Mouse (Mus musculus) gastrocnemius, postnatal 14 days (tissue): ENCODE data around the gene Cfap20. TPM values are rescaled to one million over a fixed set of nuclear protein-coding genes. Genes with fewer than 3 reads are reported as not detected.

Experiments
- DNase-seq: peaks from one replicate; pipeline ENCODE4 v3.0.0; 2021; ENCODE audit warnings: mixed read lengths
- intact Hi-C: fragments of 180-260 bp; cut with DNase I; formaldehyde crosslinking; loops from one replicate; pipeline ENCODE4 v1.15.1; 2025; ENCODE audit warnings: low total_unique reads
- total RNA-seq, 2 experiments: library from RNA; stranded (reverse); gene quantifications; 2 replicates each; pipeline ENCODE4 v1.2.3; 2021

Cfap20 gene
- total RNA-seq, 2 experiments from 2014 or later: 9.7 to 13.1 TPM

DNA sequence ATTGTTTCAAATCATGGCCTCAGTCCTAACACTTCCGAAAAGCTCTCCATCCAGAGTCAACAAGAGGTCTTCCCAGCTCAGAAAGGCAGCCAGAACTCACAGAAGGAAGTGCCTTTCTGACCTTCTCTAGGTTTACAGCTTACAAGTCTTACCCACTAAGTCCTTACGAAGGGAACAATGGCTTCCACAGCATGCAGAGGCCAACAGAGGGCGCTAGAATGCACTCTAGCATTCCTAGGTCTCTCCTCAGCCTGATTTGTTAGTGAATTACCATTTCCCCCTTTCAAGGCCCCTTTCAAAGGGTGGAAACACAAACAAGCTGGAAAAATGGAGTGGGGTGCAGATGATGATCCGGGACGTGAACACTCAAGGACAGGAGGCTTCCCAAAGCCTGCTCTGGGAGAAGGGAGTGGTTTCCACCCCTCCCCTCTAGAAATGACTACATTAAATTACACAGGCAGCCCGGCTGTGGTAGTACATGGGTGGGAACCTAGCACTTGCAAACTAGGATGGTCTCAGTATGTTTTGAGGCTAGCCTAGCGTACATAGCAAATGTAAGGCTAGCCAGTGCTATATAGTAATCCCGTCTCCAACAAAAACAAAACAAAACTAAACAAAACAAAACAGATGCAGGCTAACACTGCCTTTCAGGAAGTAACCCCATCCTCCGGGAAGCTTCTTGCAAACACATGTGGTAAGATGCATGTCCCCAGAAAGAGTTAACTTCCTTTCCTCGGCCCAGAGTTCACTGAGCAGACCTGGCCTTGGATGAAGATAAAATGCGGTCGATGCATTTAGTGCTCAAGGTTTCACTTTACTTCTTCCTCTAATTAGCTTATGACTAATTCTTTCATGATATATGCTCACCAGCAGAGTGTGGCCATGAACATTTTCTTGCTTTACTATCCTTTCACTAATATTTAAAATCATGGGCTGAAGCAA is 6.8 kb downstream of the Cfap20 start:
- intact Hi-C loops: loop anchor here (5.0 kb wide), 1 partner anchor 81 kb away; no protein-coding TSS in a partner anchor

DNA sequence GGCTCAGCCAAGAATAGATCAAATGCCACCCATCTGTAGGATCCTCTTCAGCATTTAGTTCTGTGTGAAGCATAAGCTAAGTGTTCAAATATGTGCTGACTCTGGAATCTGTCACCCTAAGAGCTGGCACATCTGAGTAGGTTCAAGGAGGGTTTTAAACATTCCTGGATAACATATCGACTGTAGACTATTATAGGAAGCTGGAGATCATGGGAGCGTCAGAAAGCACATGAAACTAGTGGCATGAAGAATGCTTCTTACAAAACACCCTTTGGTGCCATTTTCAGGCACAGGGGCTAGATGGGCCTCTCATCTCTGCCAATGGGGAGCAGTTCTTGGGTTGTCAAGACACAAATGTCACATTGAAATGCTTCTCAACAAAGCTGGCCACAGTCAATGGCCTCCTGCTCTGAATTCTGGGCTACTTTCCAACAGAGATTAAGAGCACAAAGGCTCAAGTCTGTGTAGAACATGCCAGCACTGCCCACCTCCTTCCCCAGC is 7.8 kb downstream of the Cfap20 start:
- intact Hi-C loops: loop anchor here (5.0 kb wide), 1 partner anchor 80 kb away; no protein-coding TSS in a partner anchor
- no peak for DNase-seq

More for the DNA sequence above, 6.8 kb downstream of the Cfap20 start:
- peak; percentile 67 for DNase-seq

DNA sequence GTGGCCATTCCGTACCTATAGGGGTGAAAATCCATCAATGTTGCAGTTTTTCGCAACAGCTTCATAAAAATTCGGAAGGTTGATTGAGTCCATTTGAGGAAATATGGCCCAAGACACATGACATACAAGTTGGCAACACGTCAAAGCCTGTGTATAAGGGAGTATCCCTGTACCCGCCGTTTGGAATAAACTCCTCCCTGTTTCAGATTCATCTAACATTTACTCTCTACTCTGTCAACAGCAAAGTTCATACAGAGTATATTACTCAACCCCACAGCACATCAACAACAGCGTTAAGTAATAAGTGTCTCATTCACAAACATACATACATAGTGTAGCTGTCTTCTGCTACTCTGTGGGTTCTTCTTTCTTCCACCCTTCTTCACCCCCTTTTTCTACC is 10.0 kb downstream of the Cfap20 start:
- intact Hi-C loops: loop anchor here (5.0 kb wide), 1 partner anchor 77 kb away; no protein-coding TSS in a partner anchor
- DNase-seq: no peak

DNA sequence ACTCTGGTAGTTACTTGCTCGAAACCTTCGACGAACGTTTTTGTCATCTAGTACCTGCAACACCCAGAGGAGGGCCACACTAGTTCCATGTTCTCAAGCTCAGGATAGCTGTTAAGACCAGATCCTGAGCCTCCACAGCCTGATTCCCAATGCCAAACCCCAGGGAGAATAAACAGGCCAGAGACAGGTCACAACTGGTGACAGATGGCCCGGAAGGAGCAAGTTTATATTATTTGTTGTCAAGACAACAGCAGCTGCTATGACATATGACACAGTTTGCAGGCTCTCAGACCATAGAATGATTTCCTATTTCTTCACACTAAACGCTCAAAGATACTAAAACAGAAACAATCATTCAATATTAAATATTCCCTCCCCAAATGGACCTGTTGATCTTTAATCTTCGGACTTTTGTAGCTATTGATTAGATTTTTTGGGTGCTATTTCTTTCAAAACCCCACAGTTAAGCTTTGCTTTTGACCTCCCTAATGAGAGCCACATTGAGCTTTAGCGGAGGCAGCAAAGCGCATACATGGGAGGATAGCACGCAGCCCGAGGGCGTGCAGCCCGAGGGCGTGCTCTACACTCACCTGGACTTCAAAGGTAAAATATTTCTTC is 12.4 kb downstream of the Cfap20 start:
- intact Hi-C loops: no loop called here
- no peak for DNase-seq

DNA sequence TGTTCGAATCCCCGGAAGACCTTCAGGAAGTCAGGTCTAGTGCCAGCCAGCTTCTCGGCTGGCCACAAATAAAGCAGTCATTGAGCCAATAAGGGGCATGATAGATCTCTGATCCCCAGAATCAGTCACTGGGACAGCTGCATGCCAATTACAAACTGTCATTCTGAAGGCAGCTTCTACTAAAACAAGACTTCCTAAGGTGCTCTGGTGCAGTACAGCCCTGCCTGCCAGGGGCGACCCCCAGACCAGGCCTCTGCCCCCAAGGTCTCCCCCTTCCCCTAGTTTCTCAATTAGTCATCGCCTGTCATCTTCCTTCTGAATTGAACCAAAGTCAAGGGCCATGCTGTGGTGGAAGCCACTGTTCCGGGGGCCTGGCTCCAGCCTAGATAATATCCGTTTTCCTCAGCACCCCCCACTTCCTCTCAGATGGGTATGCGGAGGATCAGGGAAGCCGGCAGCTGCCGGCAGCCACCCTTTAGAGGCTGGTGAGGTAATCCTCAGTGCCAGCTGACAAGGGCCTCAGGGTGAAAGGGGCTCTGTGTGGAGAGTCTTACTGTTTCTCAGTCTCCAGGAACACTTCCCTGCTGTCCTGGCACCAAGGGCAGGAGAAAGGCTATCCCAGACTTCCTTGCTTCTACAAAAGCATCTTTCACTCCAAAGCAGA is 23.2 kb downstream of the Cfap20 start:
- no peak for DNase-seq

DNA sequence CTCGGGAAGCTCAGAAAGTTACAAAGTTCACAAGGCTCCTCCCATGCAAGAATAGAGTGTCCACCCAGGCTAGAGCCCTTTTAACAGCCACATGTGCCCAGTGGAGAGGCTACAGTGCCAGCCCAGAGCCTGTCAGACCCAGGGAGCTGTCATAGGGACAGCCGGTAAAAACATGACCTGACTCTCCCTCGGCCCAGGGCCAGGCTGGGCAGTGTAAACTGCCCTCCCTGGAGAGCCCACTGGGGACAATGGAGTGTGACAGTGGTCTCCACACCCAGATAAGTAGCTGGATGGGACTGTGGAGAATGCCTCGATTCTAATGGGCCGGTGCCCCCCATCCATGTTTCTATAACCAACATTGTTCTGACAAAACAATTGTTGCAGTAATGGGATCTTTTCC is 25.2 kb downstream of the Cfap20 start:
- no peak for DNase-seq

More for the DNA sequence above, 23.2 kb downstream of the Cfap20 start:
- intact Hi-C loops: no loop called here

DNA sequence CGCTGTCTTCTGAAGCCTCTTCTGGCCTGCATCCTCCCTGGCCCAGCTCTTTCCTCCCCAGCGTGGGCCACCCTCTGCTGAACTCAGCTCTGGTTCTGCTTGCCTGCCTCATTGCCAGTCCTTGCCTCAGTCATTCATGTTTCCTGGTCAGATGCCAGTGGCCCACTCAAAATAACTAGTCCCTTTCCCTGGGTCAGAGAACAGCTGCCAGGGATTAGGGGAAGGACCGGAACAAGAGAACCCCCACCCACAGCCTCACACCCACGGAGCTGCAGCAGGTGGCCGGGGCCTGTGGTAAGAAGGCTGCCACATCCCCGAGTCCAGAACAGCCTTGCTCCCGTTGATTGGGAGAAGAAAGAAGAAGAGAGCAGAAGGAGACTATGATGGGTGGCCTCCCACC is 33.6 kb downstream of the Cfap20 start:
- intact Hi-C loops: no loop called here
- no peak for DNase-seq

More for the DNA sequence above, 25.2 kb downstream of the Cfap20 start:
- intact Hi-C loops: no loop called here

DNA sequence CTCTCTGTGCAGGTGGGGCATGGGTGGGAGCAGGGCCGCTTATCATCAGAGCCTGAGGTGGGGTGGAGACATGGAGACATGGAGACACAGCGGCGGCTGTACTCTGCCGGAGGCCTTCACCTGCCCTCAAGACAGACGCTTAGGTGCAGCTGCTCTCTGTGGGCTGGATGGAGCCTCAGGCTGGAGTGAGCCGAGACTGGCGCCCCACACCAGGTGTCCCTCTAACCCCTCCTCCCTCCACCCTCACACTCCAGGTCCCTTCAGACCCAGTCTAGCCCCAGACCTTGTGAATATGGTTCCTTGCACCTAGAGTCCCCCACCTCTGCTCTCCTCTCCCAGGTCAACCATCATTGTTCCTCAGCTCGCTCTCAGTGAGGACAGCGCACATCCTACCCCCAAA is 35.5 kb downstream of the Cfap20 start:
- no peak for DNase-seq
- intact Hi-C loops: no loop called here

DNA sequence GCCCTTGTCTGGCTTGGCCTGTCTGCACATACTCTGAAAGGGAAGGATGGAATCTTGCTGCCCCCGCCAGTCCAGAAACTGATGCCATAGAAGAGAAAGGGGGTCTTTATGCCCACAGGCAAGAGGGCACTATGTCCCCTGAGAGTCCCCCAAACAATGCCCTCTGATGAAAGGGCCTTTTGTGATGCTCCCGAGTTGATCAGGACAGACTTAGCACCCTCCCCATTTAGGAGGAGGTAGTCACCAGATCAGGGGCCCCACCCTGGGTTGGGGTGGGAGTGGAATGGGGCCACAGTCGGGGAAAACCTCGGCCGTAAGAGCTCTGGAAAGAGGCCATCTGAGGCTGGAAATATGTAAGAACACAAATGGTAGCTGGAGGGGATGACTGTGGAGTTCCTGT is 37.5 kb downstream of the Cfap20 start:
- intact Hi-C loops: no loop called here
- DNase-seq: no peak

DNA sequence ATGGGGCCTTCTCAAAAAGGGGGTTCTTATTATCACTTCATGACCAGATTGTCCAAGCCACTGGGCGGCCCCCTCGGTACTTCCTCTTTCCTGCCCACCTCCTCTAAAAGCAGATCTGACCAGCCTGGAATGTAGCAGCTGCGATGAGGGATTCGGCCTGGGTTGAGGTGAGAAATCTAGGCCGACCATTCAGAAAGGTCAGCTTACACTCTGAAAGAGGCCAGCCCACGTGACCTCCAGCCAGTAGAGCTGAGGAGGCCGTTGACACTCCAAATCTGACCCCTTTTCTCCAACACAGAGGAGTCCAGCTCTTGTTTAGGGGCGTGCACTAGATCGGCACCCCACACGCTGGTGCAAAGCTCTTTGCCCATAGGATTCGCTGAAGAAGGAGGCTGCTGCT is 37.9 kb downstream of the Cfap20 start:
- DNase-seq: no peak

DNA sequence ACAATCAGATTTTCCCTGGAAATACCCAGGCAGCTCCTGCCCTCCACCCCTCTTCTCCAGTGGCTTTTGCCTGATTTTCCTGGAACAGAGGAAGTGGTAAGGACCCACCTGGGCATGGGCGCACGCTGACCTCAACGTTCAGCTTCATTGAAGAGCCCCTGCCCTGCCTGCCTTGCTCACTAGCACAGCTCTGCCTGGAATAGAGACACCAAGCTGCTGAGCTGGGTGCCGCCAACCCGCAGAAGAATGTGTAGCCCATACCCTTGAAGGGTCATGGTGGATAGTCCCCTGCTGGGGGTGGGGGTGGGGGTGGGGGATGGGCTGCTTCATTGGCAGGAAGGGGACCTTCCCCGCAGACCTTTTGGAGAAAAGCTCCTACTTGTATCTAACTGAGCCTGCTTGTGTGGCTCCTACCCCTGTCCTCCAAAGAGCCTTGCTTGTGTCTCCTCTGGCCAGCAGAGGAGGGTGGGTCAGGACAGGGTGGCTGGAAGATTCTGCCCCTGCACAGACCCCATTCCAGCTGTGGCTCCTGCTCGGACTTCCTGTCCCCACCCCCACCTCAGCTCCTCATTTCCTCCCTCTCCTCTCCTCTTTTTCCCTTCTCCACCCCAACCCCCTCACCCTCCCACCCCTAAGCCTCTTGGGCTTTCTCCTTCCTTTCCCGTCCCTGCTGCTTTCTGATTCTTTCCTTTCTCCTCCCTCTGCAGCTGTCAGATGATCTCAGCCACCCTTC is 39.3 kb downstream of the Cfap20 start:
- no peak for DNase-seq

More for the DNA sequence above, 37.9 kb downstream of the Cfap20 start:
- intact Hi-C loops: no loop called here

DNA sequence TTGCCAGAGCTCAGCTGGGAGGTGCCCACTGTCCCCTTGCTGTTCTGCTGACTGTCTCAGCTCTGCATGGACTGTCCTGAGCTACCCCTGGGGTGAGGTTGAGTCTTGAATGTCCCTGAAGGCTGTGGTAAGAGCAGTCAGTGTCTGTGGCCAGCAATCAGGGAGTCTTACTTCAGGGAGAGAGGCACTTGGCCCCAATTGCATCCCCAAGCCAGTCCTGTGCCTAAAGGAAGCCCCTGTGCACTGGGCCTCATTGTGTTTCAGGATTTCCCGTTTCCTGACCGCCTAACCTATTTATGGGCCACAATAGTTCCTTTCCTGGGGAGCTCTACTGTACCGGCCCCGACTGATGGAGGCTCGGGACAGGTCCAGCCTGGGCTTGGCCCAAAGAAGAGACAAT is 42.1 kb downstream of the Cfap20 start:
- intact Hi-C loops: no loop called here
- no peak for DNase-seq

More for the DNA sequence above, 39.3 kb downstream of the Cfap20 start:
- intact Hi-C loops: no loop called here

DNA sequence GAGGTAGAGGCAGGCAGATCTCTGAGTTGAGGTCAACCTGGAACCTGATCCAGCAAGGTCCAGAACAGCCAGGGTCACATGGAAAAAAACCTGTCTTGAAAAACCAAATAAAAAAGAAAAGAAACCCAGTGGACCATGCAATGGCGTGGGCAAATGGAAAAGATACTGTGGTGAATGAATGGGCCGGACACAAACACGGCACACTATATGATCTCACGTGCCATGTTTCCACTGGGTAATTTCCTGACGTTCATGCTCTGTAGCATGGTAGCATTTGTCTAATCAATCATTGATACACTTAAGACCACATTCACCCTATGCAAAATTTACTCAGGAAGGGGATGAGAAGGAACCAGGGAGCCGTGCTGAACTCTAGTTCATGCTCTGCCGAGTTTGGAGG is 43.6 kb downstream of the Cfap20 start:
- DNase-seq: no peak

DNA sequence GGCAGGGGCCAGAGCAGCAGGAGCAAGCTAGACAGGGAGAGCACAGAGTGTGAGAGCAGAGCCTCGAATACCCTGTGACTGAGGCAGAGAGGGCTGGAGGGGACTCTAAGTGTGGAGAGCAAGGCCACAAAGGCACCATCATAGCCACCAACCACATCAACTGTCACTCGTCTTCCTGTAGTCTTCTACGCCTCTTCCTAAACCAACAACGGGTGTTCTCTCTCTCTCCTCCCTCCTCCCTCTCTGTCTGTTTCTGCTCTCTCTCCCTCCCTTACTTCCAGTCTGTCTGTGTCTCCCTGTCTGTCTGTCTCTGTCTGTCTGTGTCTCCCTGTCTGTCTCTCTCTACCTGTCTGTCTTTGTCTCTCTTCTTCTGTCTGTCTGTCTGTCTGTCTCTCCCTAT is 44.4 kb downstream of the Cfap20 start:
- no peak for DNase-seq
- intact Hi-C loops: no loop called here

More for the DNA sequence above, 43.6 kb downstream of the Cfap20 start:
- intact Hi-C loops: no loop called here

DNA sequence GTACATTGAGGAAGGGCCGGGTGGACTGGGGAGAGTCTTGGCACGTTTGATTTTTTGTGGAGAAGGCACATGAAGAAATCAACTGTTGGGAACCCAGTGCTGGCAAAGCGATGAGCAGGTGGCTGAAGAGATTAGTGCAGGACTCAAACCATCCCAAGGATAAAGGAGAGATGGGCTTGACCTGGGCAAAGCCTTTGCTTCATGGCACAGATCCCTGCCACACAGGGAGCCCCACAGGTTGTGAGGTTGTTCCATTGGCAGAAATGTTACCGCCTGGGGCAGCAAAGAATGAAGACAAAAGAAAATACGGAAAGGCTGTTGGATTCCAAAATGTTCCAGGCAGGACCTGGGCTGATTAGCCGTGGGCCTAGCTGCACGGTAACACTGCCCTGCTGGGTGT is 46.7 kb downstream of the Cfap20 start:
- intact Hi-C loops: no loop called here
- no peak for DNase-seq

DNA sequence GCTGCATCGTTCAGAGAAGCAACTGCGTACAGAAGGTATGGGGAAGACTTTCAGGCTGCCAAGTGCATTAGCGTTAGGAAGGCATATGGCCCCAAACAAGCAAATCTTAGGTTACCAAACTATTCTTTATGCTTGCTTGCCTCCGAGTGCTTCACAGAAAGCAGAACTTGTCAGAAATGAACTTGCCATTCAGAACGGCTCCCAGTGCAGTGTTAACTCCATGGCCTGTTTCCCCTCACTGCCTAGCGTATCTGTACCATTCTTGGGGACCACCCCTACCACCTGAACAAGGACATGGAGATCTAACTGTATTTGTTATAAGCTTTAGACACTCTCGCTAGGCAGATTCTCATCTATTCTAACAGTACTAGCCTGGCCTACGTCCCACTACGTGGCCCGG is 47.4 kb downstream of the Cfap20 start:
- no peak for DNase-seq
- intact Hi-C loops: no loop called here

DNA sequence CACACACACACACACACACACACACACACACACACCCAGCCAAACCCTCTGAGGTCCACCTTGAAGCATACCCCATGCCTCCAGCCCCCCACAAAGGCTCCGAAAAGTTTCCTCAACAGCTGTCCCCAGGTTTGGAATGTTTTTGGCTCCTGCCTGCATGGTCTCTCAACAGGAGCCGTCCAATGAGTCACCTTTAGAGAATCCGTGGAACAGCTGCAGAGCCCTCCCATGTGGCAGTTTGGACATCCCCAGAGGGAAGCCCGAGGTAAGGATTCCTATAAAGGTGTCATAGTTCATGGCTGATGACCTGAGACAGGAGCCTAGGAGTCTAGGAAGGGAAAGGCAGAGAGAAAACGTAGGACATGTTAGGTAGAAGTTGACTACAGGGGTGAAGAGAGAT is 48.6 kb downstream of the Cfap20 start:
- intact Hi-C loops: no loop called here

DNA sequence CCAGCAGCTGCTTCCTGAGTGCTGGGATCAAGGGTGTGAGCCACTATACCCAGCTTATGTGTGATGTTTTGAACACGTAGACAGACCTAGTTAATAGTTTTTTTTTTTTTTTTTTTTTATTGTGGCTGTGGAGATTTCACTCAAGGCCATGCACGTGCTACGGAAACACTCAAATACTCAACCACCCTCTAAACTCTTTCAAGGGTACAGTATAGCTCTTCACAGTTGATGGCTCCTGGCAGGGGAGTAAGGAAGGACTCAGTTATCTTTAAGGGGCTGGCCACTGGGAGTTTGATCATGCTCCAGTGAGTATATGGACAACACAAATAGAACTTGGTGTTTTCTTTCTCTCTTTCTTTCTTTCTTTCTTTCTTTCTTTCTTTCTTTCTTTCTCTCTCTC is 50.2 kb downstream of the Cfap20 start:
- intact Hi-C loops: no loop called here
- no peak for DNase-seq

More for the DNA sequence above, 48.6 kb downstream of the Cfap20 start:
- no peak for DNase-seq

DNA sequence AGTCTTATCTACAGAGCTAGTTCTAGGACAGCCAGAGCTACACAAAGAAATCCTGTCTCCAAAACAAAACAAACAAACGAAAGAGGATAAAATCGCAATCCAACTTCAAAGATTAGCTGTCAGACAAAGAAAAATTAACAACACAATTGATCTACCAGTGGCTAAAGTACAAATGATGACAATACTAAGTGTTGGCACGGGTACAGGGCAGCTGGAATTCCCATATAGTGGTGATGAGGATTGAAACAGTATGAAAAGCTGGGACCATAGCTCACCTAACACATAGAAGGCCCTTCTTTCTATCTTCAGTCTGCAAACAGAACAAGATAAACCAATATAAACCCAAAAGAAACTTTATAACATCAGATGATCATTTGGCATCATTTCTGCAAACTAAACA is 53.1 kb downstream of the Cfap20 start:
- intact Hi-C loops: no loop called here

More for the DNA sequence above, 53.1 kb downstream of the Cfap20 start:
- DNase-seq: no peak
